Mouse (Mus musculus) T-helper 17 cell (primary cell): ENCODE data around the gene Rptn.
"Not testable (repeated sequence)": the region's sequence is repeated elsewhere in the genome, so short reads cannot be mapped to it uniquely, and the experiment has no call there.

ENCODE experiments used
- in situ Hi-C, 2 experiments: fragments of 300-600 bp; cut with MboI, MseI; formaldehyde crosslinking; loops; 1 replicate in 1 of 2; 2 replicates in 1 of 2; pipeline ENCODE4 v1.15.1; 2025; ENCODE audit warnings: high pct_unique_total_duplicates in 2 of 2

Gene Rptn

GRCm38 (mm10) chr3:93393366-93393765 lies at the start of gene Rptn:
Gene Rptn, plus strand, starts transcription at chr3:93393699.
- in situ Hi-C loops: no loop called here

- in situ Hi-C loops: no loop called here
Observed at GRCm38 (mm10) chr3:93346896-93347295, 46.6 kb upstream of the Rptn start.

GRCm38 (mm10) chr3:93360045-93360444 lies 33.5 kb upstream of the Rptn start:
- in situ Hi-C loops: loop anchor here (5.0 to 10.0 kb wide), 3 partner anchors 132 to 247 kb away; no protein-coding TSS in a partner anchor

GRCm38 (mm10) chr3:93361933-93362574 lies 31.4 kb upstream of the Rptn start:
- in situ Hi-C loops: loop anchor here (5.0 to 10.0 kb wide), 3 partner anchors 130 to 245 kb away; no protein-coding TSS in a partner anchor

GRCm38 (mm10) chr3:93366966-93367575 lies 26.4 kb upstream of the Rptn start:
- in situ Hi-C loops: loop anchor here in 1 of 2 experiments (10.0 kb wide), 1 partner anchor 238 kb away; no protein-coding TSS in a partner anchor

GRCm38 (mm10) chr3:93368171-93368570 lies 25.3 kb upstream of the Rptn start:
- in situ Hi-C loops: loop anchor here in 1 of 2 experiments (10.0 kb wide), 1 partner anchor 237 kb away; no protein-coding TSS in a partner anchor

GRCm38 (mm10) chr3:93373416-93373815 lies 20.1 kb upstream of the Rptn start:
- in situ Hi-C loops: no loop called here

- in situ Hi-C loops: no loop called here
Observed at GRCm38 (mm10) chr3:93375196-93375595, 18.3 kb upstream of the Rptn start.

GRCm38 (mm10) chr3:93375601-93376000 lies 17.9 kb upstream of the Rptn start:
- in situ Hi-C loops: no loop called here

GRCm38 (mm10) chr3:93378146-93378545 lies 15.4 kb upstream of the Rptn start:
- in situ Hi-C loops: no loop called here

- in situ Hi-C loops: no loop called here
Observed at GRCm38 (mm10) chr3:93403936-93404335, 10.4 kb downstream of the Rptn start.

- in situ Hi-C loops: no loop called here
Observed at GRCm38 (mm10) chr3:93406992-93407391, 13.5 kb downstream of the Rptn start.

- in situ Hi-C loops: no loop called here
Observed at GRCm38 (mm10) chr3:93411905-93412304, 18.4 kb downstream of the Rptn start.

GRCm38 (mm10) chr3:93431673-93432072 lies 38.2 kb downstream of the Rptn start:
- in situ Hi-C loops: no loop called here

- in situ Hi-C loops: no loop called here
Observed at GRCm38 (mm10) chr3:93442030-93442429, 48.5 kb downstream of the Rptn start, which contains the start of gene Tchh. Gene Tchh, plus strand, starts transcription at chr3:93442330.

- in situ Hi-C loops: no loop called here
Observed at GRCm38 (mm10) chr3:93443501-93444101, 50.1 kb downstream of the Rptn start.

GRCm38 (mm10) chr3:93444343-93445164 lies 51.1 kb downstream of the Rptn start:
- in situ Hi-C loops: no loop called here

- in situ Hi-C loops: no loop called here
Observed at GRCm38 (mm10) chr3:93445165-93445705, 51.7 kb downstream of the Rptn start.

GRCm38 (mm10) chr3:93446128-93446755 lies 52.7 kb downstream of the Rptn start:
- in situ Hi-C loops: no loop called here

GRCm38 (mm10) chr3:93446756-93447137 lies 53.2 kb downstream of the Rptn start:
- in situ Hi-C loops: not testable (repeated sequence)
